Mouse (Mus musculus) neural tube, embryonic 14.5 days (tissue): ENCODE measurements around the gene Gm20388. TPM values are rescaled to one million over a fixed set of nuclear protein-coding genes. Genes with fewer than 3 reads are reported as not detected.

ENCODE experiments used
- ATAC-seq: fragments of 200-750 bp; cut with Nextera tagmentation; 2 replicates; pipeline ENCODE4 v1.8.0; 2017; ENCODE audit warnings: low read depth, mild to moderate bottlenecking, moderate TSS enrichment, moderate library complexity
- H3K27ac ChIP-seq: fragments of 300-500 bp; sonication (generic); 2 replicates; pipeline ENCODE4 v1.5.1; 2014; ENCODE audit warnings: low read depth, mild to moderate bottlenecking, control low read depth, low read length, moderate library complexity, mixed read lengths
- H3K27me3 ChIP-seq: fragments of 300-500 bp; sonication (generic); 2 replicates; pipeline ENCODE4 v1.6.1; 2014; ENCODE audit warnings: low read length; ENCODE audit not compliant: control insufficient read depth, insufficient read depth
- H3K36me3 ChIP-seq: fragments of 300-500 bp; sonication (generic); 2 replicates; pipeline ENCODE4 v1.6.1; 2014; ENCODE audit warnings: low read length, mixed read lengths; ENCODE audit not compliant: control insufficient read depth, insufficient read depth
- H3K4me1 ChIP-seq: fragments of 300-500 bp; sonication (generic); 2 replicates; pipeline ENCODE4 v1.6.1; 2014; ENCODE audit warnings: low read length; ENCODE audit not compliant: control insufficient read depth, insufficient read depth
- H3K4me2 ChIP-seq: fragments of 300-500 bp; sonication (generic); 2 replicates; pipeline ENCODE4 v1.6.1; 2014; ENCODE audit warnings: mild to moderate bottlenecking, low read depth, low read length, control low read depth
- H3K4me3 ChIP-seq: fragments of 300-500 bp; sonication (generic); 2 replicates; pipeline ENCODE4 v1.5.1; 2014; ENCODE audit warnings: low read depth, low read length, control low read depth, mixed read lengths
- H3K9ac ChIP-seq: fragments of 300-500 bp; sonication (generic); replicated peaks from 2 replicates; pipeline ENCODE4 v1.6.1; 2014; ENCODE audit warnings: low read depth, mild to moderate bottlenecking, control low read depth, low read length, mixed read lengths
- H3K9me3 ChIP-seq: fragments of 300-500 bp; sonication (generic); 2 replicates; pipeline ENCODE4 v1.6.1; 2016; ENCODE audit warnings: low read length; ENCODE audit not compliant: control insufficient read depth
- WGBS: fragments of 180-500 bp; shearing (Covaris S2); extraction: QIAGEN DNeasy Blood & Tissue Kit; methylation state at CpG from one replicate; pipeline ENCODE4 v1.1.7; 2014; 5-methylcytosine and 5-hydroxymethylcytosine counted together
- polyA plus RNA-seq: library from polyadenylated mRNA; unstranded; fragments of >200 nt; fragmentation: Nextera tagmentation; extraction: Ambion mirVana; gene quantifications from 2 replicates; pipeline ENCODE4 v1.2.1, GENCODE M21; 2014

The Gm20388 gene
- polyA plus RNA-seq, 1 experiment from 2014 or later, result 10.3 TPM

GRCm38 (mm10) chr8:124323356-124323755, 4412.7 kb downstream of the Gm20388 start:
- no peak overlapping the region for H3K9ac ChIP-seq
- H3K4me2 ChIP-seq, result no peak overlapping the region
- no peak overlapping the region for H3K4me3 ChIP-seq
- H3K27ac ChIP-seq, result no peak overlapping the region
- WGBS, result 92% methylated on average over 14 of the region's 14 CpGs
- 0 out of 2 replicates have a peak, but pooled peaks cover 9% of the 10 kb centered on the region for H3K36me3 ChIP-seq
- H3K9me3 ChIP-seq, result no peaks in the 10 kb centered on the region
- H3K27me3 ChIP-seq, result no peaks in the 10 kb centered on the region
- H3K4me1 ChIP-seq, result peaks cover 25% of the 10 kb centered on the region
- no peak for ATAC-seq

- 0 out of 2 replicates have a peak, but pooled peaks cover 12% of the 10 kb centered on the region for H3K36me3 ChIP-seq
- no peak for ATAC-seq
Measured at GRCm38 (mm10) chr8:124328259-124328658, 4417.6 kb downstream of the Gm20388 start.

GRCm38 (mm10) chr8:124329690-124330089, 4419.0 kb downstream of the Gm20388 start:
- H3K4me2 ChIP-seq, result no peak overlapping the region
- H3K27ac ChIP-seq, result no peak overlapping the region
- no peak overlapping the region for H3K9ac ChIP-seq
- WGBS, result 40% methylated on average over 10 of the region's 10 CpGs
- H3K4me3 ChIP-seq, result no peak overlapping the region
- H3K27me3 ChIP-seq, result no peaks in the 10 kb centered on the region
- H3K9me3 ChIP-seq, result no peaks in the 10 kb centered on the region
- peaks cover 12% of the 10 kb centered on the region; the same call in 1 of the 2 replicates for H3K36me3 ChIP-seq
- no peaks in the 10 kb centered on the region for H3K4me1 ChIP-seq
- ATAC-seq, result no peak

More at GRCm38 (mm10) chr8:124328259-124328658, 4417.6 kb downstream of the Gm20388 start:
- 85% methylated on average over 7 of the region's 7 CpGs for WGBS
- H3K4me1 ChIP-seq, result no peaks in the 10 kb centered on the region
- no peak overlapping the region for H3K9ac ChIP-seq
- no peaks in the 10 kb centered on the region for H3K9me3 ChIP-seq
- no peaks in the 10 kb centered on the region for H3K27me3 ChIP-seq
- H3K4me2 ChIP-seq, result no peak overlapping the region
- H3K4me3 ChIP-seq, result no peak overlapping the region
- no peak overlapping the region for H3K27ac ChIP-seq

- ATAC-seq, result peak; percentile 84
- no peak overlapping the region for H3K4me2 ChIP-seq
Measured at GRCm38 (mm10) chr8:124330433-124330832, 4419.8 kb downstream of the Gm20388 start.

GRCm38 (mm10) chr8:124331094-124331493, 4420.5 kb downstream of the Gm20388 start:
- H3K9me3 ChIP-seq, result no peaks in the 10 kb centered on the region
- no peaks in the 10 kb centered on the region for H3K27me3 ChIP-seq
- H3K36me3 ChIP-seq, result peaks cover 22% of the 10 kb centered on the region; the same call in 1 of the 2 replicates
- H3K4me2 ChIP-seq, result no peak overlapping the region
- H3K27ac ChIP-seq, result no peak overlapping the region
- H3K9ac ChIP-seq, result no peak overlapping the region
- no peak for ATAC-seq
- WGBS, result 92% methylated on average over 3 of the region's 3 CpGs
- no peaks in the 10 kb centered on the region for H3K4me1 ChIP-seq
- no peak overlapping the region for H3K4me3 ChIP-seq

More at GRCm38 (mm10) chr8:124330433-124330832, 4419.8 kb downstream of the Gm20388 start:
- H3K36me3 ChIP-seq, result peaks cover 17% of the 10 kb centered on the region; the same call in 1 of the 2 replicates
- H3K27me3 ChIP-seq, result no peaks in the 10 kb centered on the region
- H3K27ac ChIP-seq, result no peak overlapping the region
- 64% methylated on average over 2 of the region's 3 CpGs for WGBS
- H3K9ac ChIP-seq, result no peak overlapping the region
- H3K4me3 ChIP-seq, result no peak overlapping the region
- no peaks in the 10 kb centered on the region for H3K4me1 ChIP-seq
- no peaks in the 10 kb centered on the region for H3K9me3 ChIP-seq

GRCm38 (mm10) chr8:124331706-124332105, 4421.1 kb downstream of the Gm20388 start:
- H3K9ac ChIP-seq, result no peak overlapping the region
- H3K27ac ChIP-seq, result no peak overlapping the region
- H3K36me3 ChIP-seq, result peaks cover 23% of the 10 kb centered on the region; the same call in 1 of the 2 replicates
- WGBS, result 71% methylated on average over 11 of the region's 11 CpGs
- H3K4me2 ChIP-seq, result no peak overlapping the region
- no peaks in the 10 kb centered on the region for H3K9me3 ChIP-seq
- no peaks in the 10 kb centered on the region for H3K27me3 ChIP-seq
- no peaks in the 10 kb centered on the region for H3K4me1 ChIP-seq
- ATAC-seq, result no peak
- no peak overlapping the region for H3K4me3 ChIP-seq

GRCm38 (mm10) chr8:124336302-124336701, 4425.7 kb downstream of the Gm20388 start:
- Histone ChIP-seq H3K4me1 (peaks cover 7% of the 10 kb centered on the region; the same call in 1 of the 2 replicates), H3K27me3 (no peaks in the 10 kb centered on the region), H3K9ac (no peak overlapping the region), H3K27ac (no peak overlapping the region), H3K9me3 (no peaks in the 10 kb centered on the region), H3K4me3 (no peak overlapping the region), H3K36me3 (peaks cover 42% of the 10 kb centered on the region), H3K4me2 (no peak overlapping the region)
- no peak for ATAC-seq
- 94% methylated on average over 13 of the region's 13 CpGs for WGBS

- WGBS, result 88% methylated on average over 3 of the region's 3 CpGs
- Histone ChIP-seq H3K36me3 (peaks cover 67% of the 10 kb centered on the region), H3K4me1 (peaks cover 7% of the 10 kb centered on the region; the same call in 1 of the 2 replicates), H3K9ac (no peak overlapping the region), H3K27me3 (no peaks in the 10 kb centered on the region), H3K27ac (no peak overlapping the region), H3K4me3 (no peak overlapping the region), H3K9me3 (no peaks in the 10 kb centered on the region), H3K4me2 (no peak overlapping the region)
- ATAC-seq, result no peak
Measured at GRCm38 (mm10) chr8:124339742-124340141, 4429.1 kb downstream of the Gm20388 start.

- WGBS, result 64% methylated on average over 17 of the region's 17 CpGs
- H3K36me3 ChIP-seq, result peaks cover 63% of the 10 kb centered on the region
- no peaks in the 10 kb centered on the region for H3K9me3 ChIP-seq
- no peaks in the 10 kb centered on the region for H3K27me3 ChIP-seq
- no peak overlapping the region for H3K9ac ChIP-seq
- H3K27ac ChIP-seq, result no peak overlapping the region
- ATAC-seq, result peak; percentile 76; the same call in 1 of the 2 replicates
- no peak overlapping the region for H3K4me3 ChIP-seq
- H3K4me1 ChIP-seq, result peaks cover 7% of the 10 kb centered on the region; the same call in 1 of the 2 replicates
- no peak overlapping the region for H3K4me2 ChIP-seq
Measured at GRCm38 (mm10) chr8:124340360-124341068, 4429.9 kb downstream of the Gm20388 start.
